Mouse (Mus musculus): ENCODE data around the gene Sptbn2.

Gene Sptbn2

DNA sequence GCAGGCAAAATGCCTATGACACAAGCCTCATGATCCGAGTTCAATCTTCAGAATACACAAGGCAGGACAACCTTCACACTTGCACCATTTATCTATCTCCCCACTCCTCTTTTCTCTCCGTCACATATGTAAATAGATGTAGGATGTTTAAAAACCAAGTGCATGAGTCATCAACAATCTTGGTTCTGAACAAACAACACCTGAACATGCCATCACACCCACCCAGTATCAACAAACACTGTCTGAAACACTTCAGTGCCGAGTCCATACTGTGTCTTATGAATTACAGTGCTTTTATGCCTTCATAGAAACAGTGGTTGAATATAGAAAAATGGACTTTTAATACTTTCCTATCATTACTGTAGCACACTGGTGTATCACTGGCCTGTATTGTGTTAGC lies 61.8 kb downstream of the Sptbn2 start:
- DNase-seq (ENCODE audit: low spot score in 2 of 2), result no peak

- no peak for DNase-seq (ENCODE audit: low spot score in 2 of 2)
Observed at GRCm38 (mm10) chr19:4782891-4783290, 71.9 kb downstream of the Sptbn2 start.

- DNase-seq (ENCODE audit: low spot score in 2 of 2), result no peak
Observed at GRCm38 (mm10) chr19:4785206-4785605, 74.2 kb downstream of the Sptbn2 start.

DNA sequence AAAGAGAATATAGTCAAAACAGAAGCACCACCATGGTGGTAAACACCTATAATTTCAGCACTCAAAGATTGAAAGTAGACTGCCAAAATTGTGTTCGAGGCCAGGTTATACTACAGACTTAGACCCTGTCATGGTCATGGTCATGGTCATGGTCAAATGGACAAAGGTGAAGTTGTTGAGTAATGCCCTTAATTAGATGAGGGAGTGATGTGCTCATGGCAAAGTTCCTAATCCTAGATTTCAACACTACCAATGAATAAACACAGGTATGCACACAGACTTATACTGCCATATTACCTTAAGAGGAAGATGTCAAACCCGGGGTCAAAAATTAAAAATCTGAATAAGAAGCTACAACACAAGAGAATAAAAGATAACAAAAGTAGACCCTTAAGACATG lies 75.3 kb downstream of the Sptbn2 start:
- DNase-seq (ENCODE audit: low spot score in 2 of 2), result no peak

GRCm38 (mm10) chr19:4793281-4793830 lies 82.4 kb downstream of the Sptbn2 start:
- DNase-seq (ENCODE audit: low spot score in 2 of 2), result no peak

GRCm38 (mm10) chr19:4793831-4794422 lies 83.0 kb downstream of the Sptbn2 start, which contains the start of gene Rbm4:
Rbm4 (minus strand) TSS chr19:4793901.
- DNase-seq (ENCODE audit: low spot score in 2 of 2), result peak; percentile 96 to 97

DNA sequence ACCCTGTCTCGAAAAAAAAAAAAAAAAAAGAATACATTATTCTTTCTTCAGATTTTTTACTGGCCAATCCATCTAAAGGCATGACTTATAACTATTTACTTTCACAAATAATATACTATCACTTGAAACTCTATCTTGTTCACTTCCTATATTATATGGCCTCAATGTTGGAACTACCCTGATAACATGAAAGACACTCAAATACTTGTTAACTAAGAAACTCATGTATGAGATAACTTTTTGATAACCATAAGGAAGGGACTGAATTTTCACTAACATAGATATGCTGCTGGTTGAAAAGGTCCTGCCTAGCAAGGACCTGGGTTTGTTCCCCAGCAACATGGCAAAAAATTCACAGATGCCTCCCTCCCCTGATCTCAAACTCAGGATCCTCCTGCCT lies 85.0 kb downstream of the Sptbn2 start:
- no peak for DNase-seq (ENCODE audit: low spot score in 2 of 2)

GRCm38 (mm10) chr19:4797846-4798245 lies 86.9 kb downstream of the Sptbn2 start:
- no peak for DNase-seq (ENCODE audit: low spot score in 2 of 2)

GRCm38 (mm10) chr19:4799083-4799482 lies 88.1 kb downstream of the Sptbn2 start:
- DNase-seq (ENCODE audit: low spot score in 2 of 2), result no peak
